Comparison of ENCODE assay signal across 10 mouse cellular contexts in the genomic region with DNA sequence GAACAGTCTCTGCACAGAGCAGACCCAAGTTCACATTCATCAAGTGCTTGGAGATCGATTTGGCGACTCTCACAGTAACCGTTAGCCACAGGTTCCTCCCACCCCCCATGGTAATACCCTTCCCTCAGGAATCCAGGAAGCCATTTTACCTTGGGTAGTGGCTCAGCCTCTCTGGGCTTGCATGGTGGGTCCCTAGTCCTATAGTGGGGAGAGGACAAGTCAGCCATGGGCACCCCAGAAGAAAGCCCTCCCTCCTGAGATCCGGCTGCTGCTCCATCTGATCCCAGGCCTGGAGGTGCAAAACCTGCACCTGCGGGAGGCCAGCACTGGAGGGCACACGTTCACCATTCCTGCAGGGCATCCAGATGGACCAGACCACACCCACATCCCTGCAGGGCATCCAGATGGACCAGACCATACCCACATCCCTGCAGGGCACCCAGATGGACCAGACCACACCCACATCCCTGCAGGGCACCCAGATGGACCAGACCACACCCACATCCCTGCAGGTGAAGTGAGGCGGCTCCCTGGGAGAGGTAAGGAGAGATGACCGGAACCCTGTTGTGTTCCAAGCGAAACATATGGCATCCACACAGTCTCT. TPM values are rescaled to one million over a fixed set of nuclear protein-coding genes. Genes with fewer than 3 reads are reported as not detected.
DNase-seq lines count a peak whose midpoint lies in the region; ATAC-seq and TF ChIP-seq lines count a peak whose summit lies in the region.
"Had no signal": no experiment of that assay in that cellular context is flagged by ENCODE, and none has a peak within 500 bp of the region (broad histone marks: within the 10 kb centered on the region; RNA-seq: fewer than 3 reads in every experiment).

No protein-coding gene starts in this region.

- H3K9ac ChIP-seq in heart, postnatal 0 days (replicated peaks; ENCODE audit: low read depth, low read length), result no peak overlapping the region
- H3K9ac ChIP-seq in midbrain, embryonic 16.5 days (ENCODE audit: low read depth, low read length), result no peak overlapping the region
- no peak overlapping the region for H3K9ac ChIP-seq in hindbrain, embryonic 14.5 days

- H3K9me3 ChIP-seq in heart, postnatal 0 days (replicated peaks; ENCODE audit: control insufficient read depth, low read length), result no peaks in the 10 kb centered on the region
- H3K9me3 ChIP-seq in midbrain, embryonic 10.5 days (replicated peaks), result no peaks in the 10 kb centered on the region
- no peaks in the 10 kb centered on the region for H3K9me3 ChIP-seq in midbrain, embryonic 16.5 days (replicated peaks; ENCODE audit: control insufficient read depth, low read length, poor library complexity, severe bottlenecking)
- H3K9me3 ChIP-seq in hindbrain, embryonic 14.5 days (ENCODE audit: control insufficient read depth, low read length), result no peaks in the 10 kb centered on the region
- H3K9me3 ChIP-seq: megakaryocyte, embryonic 14.5 days had no signal

- H3K4me3 ChIP-seq in heart, postnatal 0 days (ENCODE audit: low read depth, low read length), result no peak overlapping the region
- no peak overlapping the region for H3K4me3 ChIP-seq in midbrain, embryonic 10.5 days
- H3K4me3 ChIP-seq in midbrain, embryonic 16.5 days (ENCODE audit: low read depth, low read length), result no peak overlapping the region
- no peak overlapping the region for H3K4me3 ChIP-seq in hindbrain, embryonic 14.5 days (replicated peaks; ENCODE audit: low read length)
- no peak overlapping the region for H3K4me3 ChIP-seq in small intestine, adult 2 months (ENCODE audit: low read depth, low read length)
- H3K4me3 ChIP-seq: megakaryocyte, embryonic 14.5 days had no signal

- H3K27ac ChIP-seq in heart, postnatal 0 days (ENCODE audit: low read depth), result no peak overlapping the region
- H3K27ac ChIP-seq in midbrain, embryonic 10.5 days (replicated peaks), result no peak overlapping the region
- no peak overlapping the region for H3K27ac ChIP-seq in midbrain, embryonic 16.5 days (ENCODE audit: low read length)
- H3K27ac ChIP-seq in hindbrain, embryonic 14.5 days, result no peak overlapping the region
- H3K27ac ChIP-seq in small intestine, adult 2 months (ENCODE audit: insufficient read depth, low read depth, low read length), result no peak overlapping the region

- H3K27me3 ChIP-seq in heart, postnatal 0 days (ENCODE audit: control insufficient read depth, insufficient read depth, low read length), result peaks cover 12% of the 10 kb centered on the region
- H3K27me3 ChIP-seq in midbrain, embryonic 10.5 days (ENCODE audit: low read depth, poor library complexity, severe bottlenecking), result peaks cover 34% of the 10 kb centered on the region
- no peaks in the 10 kb centered on the region for H3K27me3 ChIP-seq in midbrain, embryonic 16.5 days (ENCODE audit: control insufficient read depth, insufficient read depth, low read depth, low read length)
- H3K27me3 ChIP-seq in hindbrain, embryonic 14.5 days (ENCODE audit: control insufficient read depth, insufficient read depth, low read length), result no peaks in the 10 kb centered on the region
- H3K27me3 ChIP-seq in small intestine, adult 2 months (ENCODE audit: control insufficient read depth, insufficient read depth, low read length), result no peaks in the 10 kb centered on the region

- no peak; the same call in 1 of the 2 replicates for ATAC-seq in heart, postnatal 0 days (ENCODE audit: insufficient read depth, low read depth)
- ATAC-seq in midbrain, embryonic 16.5 days, result no peak
- peak; percentile 56; the same call in 1 of the 2 replicates for ATAC-seq in hindbrain, embryonic 14.5 days (ENCODE audit: low FRiP score)

- H3K36me3 ChIP-seq in heart, postnatal 0 days (replicated peaks; ENCODE audit: control insufficient read depth, insufficient read depth, low read length), result no peaks in the 10 kb centered on the region
- no peaks in the 10 kb centered on the region for H3K36me3 ChIP-seq in midbrain, embryonic 10.5 days
- no peaks in the 10 kb centered on the region for H3K36me3 ChIP-seq in midbrain, embryonic 16.5 days (ENCODE audit: control insufficient read depth, insufficient read depth, low read length)
- no peaks in the 10 kb centered on the region for H3K36me3 ChIP-seq in hindbrain, embryonic 14.5 days (replicated peaks; ENCODE audit: control insufficient read depth, insufficient read depth)
- no peaks in the 10 kb centered on the region for H3K36me3 ChIP-seq in small intestine, adult 2 months (ENCODE audit: control insufficient read depth, insufficient read depth, low read length)

- H3K4me1 ChIP-seq in heart, postnatal 0 days (ENCODE audit: control insufficient read depth, insufficient read depth), result no peaks in the 10 kb centered on the region
- peaks cover 6% of the 10 kb centered on the region; the same call in 1 of the 2 replicates for H3K4me1 ChIP-seq in midbrain, embryonic 10.5 days
- H3K4me1 ChIP-seq in midbrain, embryonic 16.5 days (ENCODE audit: control insufficient read depth, insufficient read depth, low read length), result no peaks in the 10 kb centered on the region
- no peaks in the 10 kb centered on the region for H3K4me1 ChIP-seq in hindbrain, embryonic 14.5 days (replicated peaks; ENCODE audit: control insufficient read depth, insufficient read depth, low read length)
- H3K4me1 ChIP-seq in small intestine, adult 2 months (ENCODE audit: control insufficient read depth, insufficient read depth, insufficient read length, low read length), result no peaks in the 10 kb centered on the region
- H3K4me1 ChIP-seq: megakaryocyte, embryonic 14.5 days had no signal

- no peak for TF ChIP-seq EP300 in heart, postnatal 0 days (IDR thresholded peaks at IDR 0.05; ENCODE audit: low read depth)

- no peak for DNase-seq in heart, postnatal 0 days (ENCODE audit: low spot score)
- no peak for DNase-seq in heart, adult 8-10 months (ENCODE audit: low spot score)
- peak; percentile 33 for DNase-seq in midbrain, embryonic 10.5 days (ENCODE audit: low spot score)
- no peak for DNase-seq in hindbrain, embryonic 14.5 days (ENCODE audit: low spot score)
- DNase-seq in right cerebral cortex, adult 18-20 months, result no peak
- DNase-seq: layer of hippocampus, postnatal 36 days; thymus, postnatal 36 days had no signal

- 56% methylated on average over 9 of the region's 9 CpGs for WGBS in heart, postnatal 0 days
- 60% methylated on average over 9 of the region's 9 CpGs for WGBS in midbrain, embryonic 10.5 days
- 59% methylated on average over 9 of the region's 9 CpGs for WGBS in midbrain, embryonic 16.5 days
- WGBS in hindbrain, embryonic 14.5 days, result 60% methylated on average over 9 of the region's 9 CpGs
- 55% methylated on average over 9 of the region's 9 CpGs for WGBS in small intestine, adult 2 months

- no peak overlapping the region for H3K4me2 ChIP-seq in heart, postnatal 0 days (ENCODE audit: low read depth, low read length)
- H3K4me2 ChIP-seq in midbrain, embryonic 16.5 days (ENCODE audit: low read length), result no peak overlapping the region
- H3K4me2 ChIP-seq in hindbrain, embryonic 14.5 days (replicated peaks), result no peak overlapping the region

- TF ChIP-seq CTCF in heart, postnatal 0 days (IDR thresholded peaks at IDR 0.05; ENCODE audit: low read depth), result peak; percentile 48
- peak; percentile 13; the same call in 1 of the 2 replicates for TF ChIP-seq CTCF in small intestine, adult 2 months (IDR thresholded peaks at IDR 0.05; ENCODE audit: extremely low read depth, insufficient read length, insufficient replicate concordance, low read depth, low read length)

- no peak for TF ChIP-seq POLR2A in small intestine, adult 2 months (IDR thresholded peaks at IDR 0.05; ENCODE audit: low read depth, low read length)

RNA-seq across cellular contexts. Expression of gene Psmb7, which starts 31.6 kb away (rescaled TPM):
- 220 and 239 TPM in 2 replicates for total RNA-seq in heart, postnatal 0 days (2014; rRNA removed; ENCODE audit: low replicate concordance)
- polyA plus RNA-seq in heart, postnatal 0 days (2015; fragmentation: Nextera tagmentation; extraction: Ambion mirVana), result 241 and 243 TPM in 2 replicates
- 100 to 1,000 TPM; 221 to 264 (median 236) TPM for total RNA-seq in heart, adult 8-10 months (2022)
- 322 and 336 TPM in 2 replicates for polyA plus RNA-seq in midbrain, embryonic 10.5 days (2016; fragmentation: Nextera tagmentation; extraction: Ambion mirVana)
- polyA plus RNA-seq in midbrain, embryonic 16.5 days (2015; fragmentation: Nextera tagmentation; extraction: Ambion mirVana), result 260 and 275 TPM in 2 replicates
- polyA plus RNA-seq in hindbrain, embryonic 14.5 days (2014; fragmentation: Nextera tagmentation; extraction: Ambion mirVana), result 291 and 305 TPM in 2 replicates
- polyA plus RNA-seq in small intestine, adult 2 months (2012; rRNA removed), result 15.4 and 28.4 TPM in 2 replicates

RNA-seq across cellular contexts. Expression of gene Nr5a1, which starts 38.9 kb away (rescaled TPM):
- total RNA-seq in heart, postnatal 0 days (2014; rRNA removed; ENCODE audit: low replicate concordance), result not detected in 2 replicates
- not detected in 2 replicates for polyA plus RNA-seq in heart, postnatal 0 days (2015; fragmentation: Nextera tagmentation; extraction: Ambion mirVana)
- not detected for total RNA-seq in heart, adult 8-10 months (2022)
- 0.07 and 0.12 TPM in 2 replicates for polyA plus RNA-seq in midbrain, embryonic 10.5 days (2016; fragmentation: Nextera tagmentation; extraction: Ambion mirVana)
- polyA plus RNA-seq in midbrain, embryonic 16.5 days (2015; fragmentation: Nextera tagmentation; extraction: Ambion mirVana), result 0.25 and 1.5 TPM in 2 replicates
- 0.08 and 0.09 TPM in 2 replicates for polyA plus RNA-seq in hindbrain, embryonic 14.5 days (2014; fragmentation: Nextera tagmentation; extraction: Ambion mirVana)
- 0.08 and 0.15 TPM in 2 replicates for polyA plus RNA-seq in small intestine, adult 2 months (2012; rRNA removed)
- total RNA-seq: layer of hippocampus, postnatal 36 days had no signal
